19 mouse cellular contexts compared by ENCODE assay signal in genomic region chr13:20037436-20037835, GRCm38 (mm10). TPM values are rescaled to one million over a fixed set of nuclear protein-coding genes. Genes with fewer than 3 reads are reported as not detected.
DNase-seq lines count a peak whose midpoint lies in the region.
"Had no signal": no experiment of that assay in that cellular context is flagged by ENCODE, and none has a peak within 500 bp of the region (broad histone marks: within the 10 kb centered on the region; RNA-seq: fewer than 3 reads in every experiment).

No protein-coding gene starts in this region.

- no peaks in the 10 kb centered on the region for H3K36me3 ChIP-seq in heart, embryonic 10.5 days
- H3K36me3 ChIP-seq: embryonic facial prominence, embryonic 10.5 days; embryonic facial prominence, embryonic 12.5 days; forebrain, embryonic 15.5 days had no signal

- H3K27ac ChIP-seq in heart, embryonic 10.5 days: no peak overlapping the region
- H3K27ac ChIP-seq: embryonic facial prominence, embryonic 10.5 days; embryonic facial prominence, embryonic 12.5 days; forebrain, embryonic 13.5 days; forebrain, embryonic 15.5 days had no signal

- no peak overlapping the region for H3K4me3 ChIP-seq in heart, embryonic 10.5 days
- H3K4me3 ChIP-seq: embryonic facial prominence, embryonic 10.5 days; embryonic facial prominence, embryonic 12.5 days; forebrain, embryonic 13.5 days; forebrain, embryonic 15.5 days had no signal

- WGBS in heart, embryonic 10.5 days: 92% methylated on average over 7 of the region's 7 CpGs

- DNase-seq in heart, adult 11 months: peak; percentile 72
- no peak for DNase-seq in heart, embryonic 10.5 days (ENCODE audit: low spot score)
- DNase-seq in right cerebral cortex, adult 18-20 months: peak; percentile 29
- no peak for DNase-seq in right cerebral cortex, postnatal 14 days
- DNase-seq in brain, adult 2 months (ENCODE audit: low read depth, low spot score): peak; percentile 50
- no peak for DNase-seq in liver
- DNase-seq: adrenal gland, adult 2 months; adrenal gland, postnatal 10 days; adrenal gland, postnatal 25 days; cerebellum, adult 11-12 months; cerebellum, adult 2 months; cerebellum, adult 9-10 months; cerebellum, postnatal 10 days; cerebellum, postnatal 25 days had no signal

- H3K4me1 ChIP-seq in heart, embryonic 10.5 days: no peaks in the 10 kb centered on the region
- H3K4me1 ChIP-seq: embryonic facial prominence, embryonic 10.5 days; embryonic facial prominence, embryonic 12.5 days had no signal

- H3K9me3 ChIP-seq in heart, embryonic 10.5 days: no peaks in the 10 kb centered on the region
- H3K9me3 ChIP-seq: embryonic facial prominence, embryonic 10.5 days; embryonic facial prominence, embryonic 12.5 days; forebrain, embryonic 13.5 days; forebrain, embryonic 15.5 days had no signal

- H3K27me3 ChIP-seq in heart, embryonic 10.5 days (ENCODE audit: insufficient read depth, poor library complexity, severe bottlenecking): no peaks in the 10 kb centered on the region
- H3K27me3 ChIP-seq: embryonic facial prominence, embryonic 12.5 days; forebrain, embryonic 13.5 days; forebrain, embryonic 15.5 days had no signal

RNA-seq across cellular contexts. Expression of gene Elmo1, which starts 53.0 kb away (rescaled TPM):
- polyA plus RNA-seq in heart, embryonic 10.5 days (2016; fragmentation: Nextera tagmentation; extraction: Ambion mirVana): 9.4 and 11.5 TPM in 2 replicates
- polyA plus RNA-seq: C2C12 had no signal

Comparison
In these comparisons a context has a peak if more than half of its experiments do, and no peak if none do; other contexts are left out.
1. DNase-seq: peak in heart, adult 11 months (single experiment), right cerebral cortex, adult 18-20 months (single experiment) and brain, adult 2 months (single experiment); none in heart, embryonic 10.5 days (single experiment), right cerebral cortex, postnatal 14 days (single experiment) and liver (single experiment).